Mouse (Mus musculus) brain, embryonic 14.5 days (tissue): ENCODE results near the gene Mast4.

Experiments used
- CTCF ChIP-seq: fragments of 200-500 bp; IDR thresholded peaks from 2 replicates; pipeline ENCODE4 v1.5.1; 2012; ENCODE audit warnings: inconsistent platforms, mild to moderate bottlenecking, moderate library complexity, borderline replicate concordance; ENCODE audit not compliant: insufficient read depth, insufficient read length; ENCODE audit errors: extremely low read depth
- POLR2A ChIP-seq: fragments of 200-500 bp; IDR thresholded peaks from 2 replicates; pipeline ENCODE4 v1.6.1; 2012; ENCODE audit warnings: mild to moderate bottlenecking, inconsistent platforms, borderline replicate concordance; ENCODE audit not compliant: poor library complexity, insufficient read depth, insufficient read length, severe bottlenecking; ENCODE audit errors: extremely low read depth

DNA sequence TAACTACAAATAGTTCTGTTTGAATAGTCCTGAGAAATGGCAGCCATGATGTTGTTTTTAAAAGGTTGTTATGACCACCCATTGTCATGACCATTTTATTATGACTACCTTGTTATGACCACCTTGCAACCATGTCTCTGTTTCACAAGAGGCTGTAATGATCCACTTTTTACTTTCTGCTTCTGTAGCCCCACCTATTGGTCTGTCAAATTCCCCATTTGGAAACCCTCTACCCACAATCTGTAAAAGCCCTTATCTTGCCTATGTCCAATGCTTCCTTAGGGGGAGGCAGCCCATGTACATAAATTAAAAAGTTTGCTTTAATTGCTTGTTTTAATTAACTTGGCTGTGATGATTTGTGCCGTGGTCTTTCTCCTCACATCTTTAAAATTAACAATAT is 419.0 kb downstream of the Mast4 start:
- TF ChIP-seq POLR2A (no peak), CTCF (no peak)
